Mouse (Mus musculus): ENCODE results near the gene Fcgr2b. TPM values are rescaled to one million over a fixed set of nuclear protein-coding genes. Genes with fewer than 3 reads are reported as not detected.

Gene Fcgr2b
- polyA plus RNA-seq, 1 experiment from 2014 or later = 0.52 TPM

GRCm38 (mm10) chr1:170926941-170927340, 49.4 kb downstream of the Fcgr2b start:
- Histone ChIP-seq H3K36me3 (ENCODE audit: control insufficient read depth, insufficient read depth, low read length) (no peaks in the 10 kb centered on the region), H3K4me2 (ENCODE audit: low read length) (no peak overlapping the region), H3K4me1 (ENCODE audit: control insufficient read depth, insufficient read depth, low read length) (no peaks in the 10 kb centered on the region), H3K4me3 (ENCODE audit: low read depth, low read length) (no peak overlapping the region), H3K27ac (ENCODE audit: low read depth, low read length) (no peak overlapping the region), H3K27me3 (replicated peaks; ENCODE audit: control insufficient read depth, insufficient read depth, low read length) (no peaks in the 10 kb centered on the region), H3K9ac (ENCODE audit: low read length) (no peak overlapping the region), H3K9me3 (replicated peaks; ENCODE audit: control insufficient read depth, low read length) (no peaks in the 10 kb centered on the region)
- ATAC-seq = no peak
- WGBS = 65% methylated on average over 6 of the region's 6 CpGs
- no peak for DNase-seq (ENCODE audit: low spot score)

- Histone ChIP-seq H3K4me3 (ENCODE audit: low read depth, low read length) (no peak overlapping the region), H3K36me3 (ENCODE audit: control insufficient read depth, insufficient read depth, low read length) (no peaks in the 10 kb centered on the region), H3K9me3 (replicated peaks; ENCODE audit: control insufficient read depth, low read length) (no peaks in the 10 kb centered on the region), H3K9ac (ENCODE audit: low read length) (no peak overlapping the region), H3K4me2 (ENCODE audit: low read length) (no peak overlapping the region), H3K27me3 (replicated peaks; ENCODE audit: control insufficient read depth, insufficient read depth, low read length) (no peaks in the 10 kb centered on the region), H3K27ac (ENCODE audit: low read depth, low read length) (no peak overlapping the region), H3K4me1 (ENCODE audit: control insufficient read depth, insufficient read depth, low read length) (no peaks in the 10 kb centered on the region)
- WGBS = 87% methylated on average over 6 of the region's 6 CpGs
- DNase-seq (ENCODE audit: low spot score) (no peak), ATAC-seq (no peak)
Measured at GRCm38 (mm10) chr1:170924485-170924884, 51.9 kb downstream of the Fcgr2b start.

GRCm38 (mm10) chr1:170919308-170919707, 57.0 kb downstream of the Fcgr2b start:
- ATAC-seq (no peak), DNase-seq (ENCODE audit: low spot score) (no peak)
- WGBS = 95% methylated on average over 8 of the region's 8 CpGs
- H3K9ac ChIP-seq (ENCODE audit: low read length) = no peak overlapping the region
- no peak overlapping the region for H3K27ac ChIP-seq (ENCODE audit: low read depth, low read length)
- no peak overlapping the region for H3K4me3 ChIP-seq (ENCODE audit: low read depth, low read length)
- H3K4me2 ChIP-seq (ENCODE audit: low read length) = no peak overlapping the region
- no peaks in the 10 kb centered on the region for H3K4me1 ChIP-seq (ENCODE audit: control insufficient read depth, insufficient read depth, low read length)
- no peaks in the 10 kb centered on the region for H3K36me3 ChIP-seq (ENCODE audit: control insufficient read depth, insufficient read depth, low read length)
- no peaks in the 10 kb centered on the region for H3K9me3 ChIP-seq (replicated peaks; ENCODE audit: control insufficient read depth, low read length)
- H3K27me3 ChIP-seq (replicated peaks; ENCODE audit: control insufficient read depth, insufficient read depth, low read length) = no peaks in the 10 kb centered on the region

- no peak for ATAC-seq
- H3K4me1 ChIP-seq (ENCODE audit: control insufficient read depth, insufficient read depth, low read length) = no peaks in the 10 kb centered on the region
- WGBS = 75% methylated on average over 5 of the region's 5 CpGs
Measured at GRCm38 (mm10) chr1:170915657-170916056, 60.7 kb downstream of the Fcgr2b start.

GRCm38 (mm10) chr1:170912891-170913615, 63.3 kb downstream of the Fcgr2b start, which contains the start of gene Fcrlb:
TSS of gene Fcrlb (minus strand) at chr1:170912941.
- Histone ChIP-seq H3K9me3 (replicated peaks; ENCODE audit: control insufficient read depth, low read length) (no peaks in the 10 kb centered on the region), H3K4me1 (ENCODE audit: control insufficient read depth, insufficient read depth, low read length) (peaks cover 6% of the 10 kb centered on the region; the same call in 1 of the 2 replicates), H3K27me3 (replicated peaks; ENCODE audit: control insufficient read depth, insufficient read depth, low read length) (peaks cover 21% of the 10 kb centered on the region), H3K36me3 (ENCODE audit: control insufficient read depth, insufficient read depth, low read length) (no peaks in the 10 kb centered on the region), H3K27ac (ENCODE audit: low read depth, low read length) (no peak within 1 kb of the TSS), H3K9ac (ENCODE audit: low read length) (no peak within 1 kb of the TSS), H3K4me3 (ENCODE audit: low read depth, low read length) (no peak within 1 kb of the TSS), H3K4me2 (ENCODE audit: low read length) (no peak within 1 kb of the TSS)
- ATAC-seq = no peak
- 62% methylated on average over 5 of the region's 5 CpGs for WGBS
- DNase-seq (ENCODE audit: low spot score) = no peak

More at GRCm38 (mm10) chr1:170915657-170916056, 60.7 kb downstream of the Fcgr2b start:
- H3K27ac ChIP-seq (ENCODE audit: low read depth, low read length) = no peak overlapping the region
- H3K4me2 ChIP-seq (ENCODE audit: low read length) = no peak overlapping the region
- no peaks in the 10 kb centered on the region for H3K36me3 ChIP-seq (ENCODE audit: control insufficient read depth, insufficient read depth, low read length)
- H3K4me3 ChIP-seq (ENCODE audit: low read depth, low read length) = no peak overlapping the region
- H3K27me3 ChIP-seq (replicated peaks; ENCODE audit: control insufficient read depth, insufficient read depth, low read length) = no peaks in the 10 kb centered on the region
- H3K9ac ChIP-seq (ENCODE audit: low read length) = no peak overlapping the region
- no peak for DNase-seq (ENCODE audit: low spot score)
- H3K9me3 ChIP-seq (replicated peaks; ENCODE audit: control insufficient read depth, low read length) = no peaks in the 10 kb centered on the region

- Histone ChIP-seq H3K4me3 (ENCODE audit: low read depth, low read length) (no peak overlapping the region), H3K27me3 (replicated peaks; ENCODE audit: control insufficient read depth, insufficient read depth, low read length) (peaks cover 30% of the 10 kb centered on the region), H3K4me2 (ENCODE audit: low read length) (no peak overlapping the region), H3K27ac (ENCODE audit: low read depth, low read length) (no peak overlapping the region), H3K4me1 (ENCODE audit: control insufficient read depth, insufficient read depth, low read length) (peaks cover 6% of the 10 kb centered on the region; the same call in 1 of the 2 replicates), H3K9ac (ENCODE audit: low read length) (no peak overlapping the region), H3K9me3 (replicated peaks; ENCODE audit: control insufficient read depth, low read length) (no peaks in the 10 kb centered on the region), H3K36me3 (ENCODE audit: control insufficient read depth, insufficient read depth, low read length) (no peaks in the 10 kb centered on the region)
- ATAC-seq = no peak
- 84% methylated on average over 11 of the region's 11 CpGs for WGBS
- DNase-seq (ENCODE audit: low spot score) = no peak
Measured at GRCm38 (mm10) chr1:170911907-170912660, 64.3 kb downstream of the Fcgr2b start.

Other genes with a start within 250 kb of the Fcgr2b start
- gene Atf6, start 108.8 kb downstream of the Fcgr2b start, polyA plus RNA-seq (2014; fragmentation: Nextera tagmentation; extraction: Ambion mirVana) = 7.5 and 8.9 TPM in 2 replicates
- gene Gm26620, start 91.5 kb downstream of the Fcgr2b start, polyA plus RNA-seq (2014; fragmentation: Nextera tagmentation; extraction: Ambion mirVana) = 0.29 and 0.64 TPM in 2 replicates
- gene Dusp12, start 91.0 kb downstream of the Fcgr2b start, polyA plus RNA-seq (2014; fragmentation: Nextera tagmentation; extraction: Ambion mirVana) = 36.8 and 39.7 TPM in 2 replicates
- gene Fcrlb, start 63.6 kb downstream of the Fcgr2b start, polyA plus RNA-seq (2014; fragmentation: Nextera tagmentation; extraction: Ambion mirVana) = not detected in 2 replicates
- gene Fcrla, start 49.0 kb downstream of the Fcgr2b start, polyA plus RNA-seq (2014; fragmentation: Nextera tagmentation; extraction: Ambion mirVana) = not detected in 2 replicates
- 0.41 and 0.50 TPM in 2 replicates for gene Fcgr4, start 42.4 kb upstream of the Fcgr2b start, polyA plus RNA-seq (2014; fragmentation: Nextera tagmentation; extraction: Ambion mirVana)
- gene Fcgr3, start 88.4 kb upstream of the Fcgr2b start, polyA plus RNA-seq (2014; fragmentation: Nextera tagmentation; extraction: Ambion mirVana) = 8.3 and 11.5 TPM in 2 replicates
- 7.2 and 8.8 TPM in 2 replicates for gene Cfap126, start 137.4 kb upstream of the Fcgr2b start, polyA plus RNA-seq (2014; fragmentation: Nextera tagmentation; extraction: Ambion mirVana)
- gene Sdhc, start 174.1 kb upstream of the Fcgr2b start, polyA plus RNA-seq (2014; fragmentation: Nextera tagmentation; extraction: Ambion mirVana) = 301 and 310 TPM in 2 replicates
- gene Mpz, start 174.2 kb upstream of the Fcgr2b start, polyA plus RNA-seq (2014; fragmentation: Nextera tagmentation; extraction: Ambion mirVana) = 0.09 and 0.22 TPM in 2 replicates
- 9.7 and 10.2 TPM in 2 replicates for gene Pcp4l1, start 219.7 kb upstream of the Fcgr2b start, polyA plus RNA-seq (2014; fragmentation: Nextera tagmentation; extraction: Ambion mirVana)
- 0.13 and 0.36 TPM in 2 replicates for gene Nr1i3, start 237.4 kb upstream of the Fcgr2b start, polyA plus RNA-seq (2014; fragmentation: Nextera tagmentation; extraction: Ambion mirVana)
- 45.0 and 49.2 TPM in 2 replicates for gene Tomm40l, start 246.0 kb upstream of the Fcgr2b start, polyA plus RNA-seq (2014; fragmentation: Nextera tagmentation; extraction: Ambion mirVana)
- 0.88 and 1.9 TPM in 2 replicates for gene Apoa2, start 248.5 kb upstream of the Fcgr2b start, polyA plus RNA-seq (2014; fragmentation: Nextera tagmentation; extraction: Ambion mirVana)

Measured in forebrain, embryonic 14.5 days (tissue).